19 mouse cellular contexts compared by ENCODE assay signal in genomic region chr12:35153186-35153585, GRCm38 (mm10).
DNase-seq lines count a peak whose midpoint lies in the region.
"Had no signal": no experiment of that assay in that cellular context is flagged by ENCODE, and none has a peak within 500 bp of the region (broad histone marks: within the 10 kb centered on the region; RNA-seq: fewer than 3 reads in every experiment).

No protein-coding gene starts in this region.

- DNase-seq in heart, adult 8-10 months (ENCODE audit: low spot score): peak; percentile 3
- no peak for DNase-seq in heart, adult 9 months (ENCODE audit: low spot score in 2 of 2)
- peak; percentile 11 for DNase-seq in lung, postnatal 10 days
- no peak for DNase-seq in lung, adult 18-20 months
- peak; percentile 11 for DNase-seq in adrenal gland, adult 8-10 months
- no peak for DNase-seq in cerebellum, adult 18-20 months
- DNase-seq in cerebellum, postnatal 14 days: no peak
- DNase-seq: B cell, adult 2 months; cerebellum, adult 11-12 months; cerebellum, postnatal 10 days; forebrain, postnatal 0 days; gastrocnemius, postnatal 10 days; kidney, adult 18-20 months; kidney, postnatal 25 days; liver, postnatal 0 days; right cerebral cortex, adult 18-20 months; spleen, adult 18-20 months; thymus, adult 2 months; thymus, postnatal 36 days had no signal

Comparison
In these comparisons a context has a peak if more than half of its experiments do, and no peak if none do; other contexts are left out.
1. DNase-seq: peak in heart, adult 8-10 months (single experiment), lung, postnatal 10 days (single experiment) and adrenal gland, adult 8-10 months (single experiment); none in heart, adult 9 months (0 of 2), lung, adult 18-20 months (0 of 2), cerebellum, adult 18-20 months (0 of 2) and cerebellum, postnatal 14 days (0 of 2).